Mouse (Mus musculus) liver, adult 2 months (tissue): Measurements from ENCODE around the gene Zfr2. TPM values are rescaled to one million over a fixed set of nuclear protein-coding genes. Genes with fewer than 3 reads are reported as not detected.

Source experiments
- DNase-seq: peaks from one replicate; pipeline ENCODE4 v3.0.0-alpha.2; 2011; ENCODE audit warnings: low read depth, low spot score; ENCODE audit errors: extremely low read depth
- H3K27ac ChIP-seq: fragments of 200-500 bp; replicated peaks from 2 replicates; pipeline ENCODE4 v1.5.1; 2012; ENCODE audit warnings: low read depth, mild to moderate bottlenecking, control low read depth, inconsistent platforms, low read length; ENCODE audit not compliant: insufficient read depth
- H3K27me3 ChIP-seq: fragments of 200-500 bp; 2 replicates; pipeline ENCODE4 v1.6.1; 2012; ENCODE audit warnings: mild to moderate bottlenecking, moderate library complexity, low read length, inconsistent platforms; ENCODE audit not compliant: control insufficient read depth, insufficient read depth
- H3K36me3 ChIP-seq: fragments of 200-500 bp; 2 replicates; pipeline ENCODE4 v1.6.1; 2012; ENCODE audit warnings: low read length, inconsistent platforms; ENCODE audit not compliant: control insufficient read depth, insufficient read depth
- H3K4me1 ChIP-seq: fragments of 200-500 bp; 2 replicates; pipeline ENCODE4 v1.6.1; 2011; ENCODE audit warnings: low read length; ENCODE audit not compliant: control insufficient read depth, insufficient read depth
- H3K4me3 ChIP-seq: fragments of 200-500 bp; 2 replicates; pipeline ENCODE4 v1.5.1; 2011; ENCODE audit warnings: low read depth, mild to moderate bottlenecking, control low read depth, low read length, moderate library complexity; ENCODE audit not compliant: insufficient read depth
- H3K79me2 ChIP-seq: fragments of 200-500 bp; 2 replicates; pipeline ENCODE4 v1.6.1; 2012; ENCODE audit warnings: inconsistent platforms, mild to moderate bottlenecking, low read length, moderate library complexity; ENCODE audit not compliant: control insufficient read depth, insufficient read depth
- H3K9ac ChIP-seq: fragments of 200-500 bp; 2 replicates; pipeline ENCODE4 v1.6.1; 2012; ENCODE audit warnings: low read depth, mild to moderate bottlenecking, control low read depth, inconsistent platforms, low read length
- CTCF ChIP-seq: fragments of 200-500 bp; IDR thresholded peaks from 2 replicates; pipeline ENCODE4 v1.5.1; 2011; ENCODE audit warnings: low read depth, low read length, control low read depth
- POLR2A ChIP-seq: fragments of 200-500 bp; IDR thresholded peaks from 2 replicates; pipeline ENCODE4 v1.6.1; 2011; ENCODE audit warnings: low read length, control low read depth; ENCODE audit not compliant: insufficient read depth; ENCODE audit errors: extremely low read depth
- WGBS: fragments of 180-500 bp; shearing (Covaris S2); methylation state at CpG from one replicate; pipeline ENCODE4 v1.1.7; 2018; 5-methylcytosine and 5-hydroxymethylcytosine counted together
- polyA plus RNA-seq: library from polyadenylated mRNA; depleted of rRNA; stranded (reverse); fragments of >200 nt; gene quantifications from 2 replicates; pipeline ENCODE4 v1.2.3, GENCODE M21; 2012
- total RNA-seq: library from RNA; depleted of rRNA; stranded (reverse); fragments of >200 nt; gene quantifications from 2 replicates; pipeline ENCODE4 v1.2.3, GENCODE M21; 2014

Zfr2 gene
- total and polyA plus RNA-seq, 2 experiments, result 0.74 to 1.6 TPM

- Histone ChIP-seq H3K27ac (no peak overlapping the region), H3K36me3 (no peaks in the 10 kb centered on the region), H3K9ac (no peak overlapping the region), H3K4me1 (peaks cover 27% of the 10 kb centered on the region), H3K79me2 (peaks cover 25% of the 10 kb centered on the region; the same call in 1 of the 2 replicates), H3K27me3 (no peaks in the 10 kb centered on the region), H3K4me3 (no peak overlapping the region)
- no peak for DNase-seq
- 61% methylated on average over 6 of the region's 6 CpGs for WGBS
- TF ChIP-seq CTCF (peak; percentile 69), POLR2A (no peak)
These were observed 55.6 kb downstream of the Zfr2 start for GRCm38 (mm10) chr10:81288601-81289000.

- H3K9ac ChIP-seq, result peak overlapping the region; percentile 7; the same call in 1 of the 2 replicates
- TF ChIP-seq CTCF (peak; percentile 95), POLR2A (no peak)
- no peaks in the 10 kb centered on the region for H3K27me3 ChIP-seq
These were observed 56.3 kb downstream of the Zfr2 start for GRCm38 (mm10) chr10:81289278-81289677.

GRCm38 (mm10) chr10:81289811-81290210, 56.9 kb downstream of the Zfr2 start:
- Histone ChIP-seq H3K27me3 (no peaks in the 10 kb centered on the region), H3K27ac (peak overlapping the region; percentile 85), H3K79me2 (peaks cover 37% of the 10 kb centered on the region; the same call in 1 of the 2 replicates), H3K9ac (0 out of 2 replicates have a peak overlapping the region, but pooled peaks have one; percentile 12), H3K36me3 (no peaks in the 10 kb centered on the region), H3K4me3 (peak overlapping the region; percentile 67; the same call in 1 of the 2 replicates), H3K4me1 (peaks cover 31% of the 10 kb centered on the region)
- 18% methylated on average over 14 of the region's 14 CpGs for WGBS
- no peak for TF ChIP-seq POLR2A
- no peak for TF ChIP-seq CTCF
- peak; percentile 89 for DNase-seq

More at GRCm38 (mm10) chr10:81289278-81289677, 56.3 kb downstream of the Zfr2 start:
- Histone ChIP-seq H3K4me3 (peak overlapping the region; percentile 11; the same call in 1 of the 2 replicates), H3K79me2 (peaks cover 31% of the 10 kb centered on the region; the same call in 1 of the 2 replicates), H3K27ac (peak overlapping the region; percentile 57), H3K4me1 (peaks cover 31% of the 10 kb centered on the region), H3K36me3 (no peaks in the 10 kb centered on the region)
- peak; percentile 66 for DNase-seq
- under 1% methylated on average over 7 of the region's 7 CpGs for WGBS

- DNase-seq, result peak; percentile 78
- no peaks in the 10 kb centered on the region for H3K27me3 ChIP-seq
- TF ChIP-seq CTCF (no peak), POLR2A (0 out of 2 replicates have a peak, but pooled peaks have one; percentile 45)
- WGBS, result 21% methylated on average over 24 of the region's 24 CpGs
- peak overlapping the region; percentile 67 for H3K4me3 ChIP-seq
- peak overlapping the region; percentile 85 for H3K27ac ChIP-seq
- peaks cover 34% of the 10 kb centered on the region for H3K4me1 ChIP-seq
- no peaks in the 10 kb centered on the region for H3K36me3 ChIP-seq
- peak overlapping the region; percentile 59 for H3K9ac ChIP-seq
- H3K79me2 ChIP-seq, result peaks cover 39% of the 10 kb centered on the region
These were observed 57.9 kb downstream of the Zfr2 start for GRCm38 (mm10) chr10:81290698-81291460.

GRCm38 (mm10) chr10:81291511-81292104, 58.7 kb downstream of the Zfr2 start, which contains the start of gene Tjp3:
TSS of gene Tjp3 (minus strand) at chr10:81291581.
- H3K79me2 ChIP-seq, result peaks cover 43% of the 10 kb centered on the region
- peaks cover 29% of the 10 kb centered on the region for H3K4me1 ChIP-seq
- no peaks in the 10 kb centered on the region for H3K36me3 ChIP-seq
- peak within 1 kb of the TSS; percentile 85 for H3K27ac ChIP-seq
- peak within 1 kb of the TSS; percentile 67 for H3K4me3 ChIP-seq
- DNase-seq, result no peak
- peak within 1 kb of the TSS; percentile 59 for H3K9ac ChIP-seq
- TF ChIP-seq CTCF (no peak), POLR2A (no peak)
- WGBS, result 62% methylated on average over 9 of the region's 9 CpGs
- H3K27me3 ChIP-seq, result no peaks in the 10 kb centered on the region
